Mouse (Mus musculus): ENCODE data around the gene Mapk13.
A peak's percentile ranks its signal among the peaks of the same experiment; 100 is the strongest.

The Mapk13 gene

GRCm38 (mm10) chr17:28769121-28769874 lies at the start of gene Mapk13:
Gene Mapk13 (plus strand): TSS chr17:28769297.
- DNase-seq (ENCODE audit: low read depth, low spot score), result peak; percentile 45

DNA sequence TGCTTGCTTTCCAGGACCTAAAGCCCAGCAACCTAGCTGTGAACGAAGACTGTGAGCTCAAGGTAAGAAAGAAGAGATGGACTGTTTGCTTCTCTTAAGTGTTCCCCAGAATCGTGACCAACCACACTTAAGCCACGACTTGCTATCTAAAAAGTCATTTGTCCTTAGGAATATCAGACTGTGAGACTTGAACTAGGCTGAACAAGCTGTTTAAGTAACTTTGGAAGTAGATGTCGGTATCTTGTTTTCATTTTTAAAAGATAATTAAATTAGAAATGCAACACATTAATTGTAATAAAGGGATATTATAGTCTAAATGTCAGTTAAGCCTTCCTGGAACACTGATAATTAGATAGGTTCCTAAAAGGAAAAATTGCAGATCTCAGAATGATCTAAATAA lies 43.3 kb upstream of the Mapk13 start, which contains the start of gene AC170998.1:
AC170998.1 (plus strand) TSS at position 301 of the 400 bp plus-strand sequence.
- no peak for DNase-seq (ENCODE audit: low read depth, low spot score)

GRCm38 (mm10) chr17:28727511-28727910 lies 41.6 kb upstream of the Mapk13 start:
- DNase-seq (ENCODE audit: low read depth, low spot score), result peak; percentile 26

- DNase-seq (ENCODE audit: low read depth, low spot score), result no peak
These were observed 33.6 kb upstream of the Mapk13 start for GRCm38 (mm10) chr17:28735317-28736105.

DNA sequence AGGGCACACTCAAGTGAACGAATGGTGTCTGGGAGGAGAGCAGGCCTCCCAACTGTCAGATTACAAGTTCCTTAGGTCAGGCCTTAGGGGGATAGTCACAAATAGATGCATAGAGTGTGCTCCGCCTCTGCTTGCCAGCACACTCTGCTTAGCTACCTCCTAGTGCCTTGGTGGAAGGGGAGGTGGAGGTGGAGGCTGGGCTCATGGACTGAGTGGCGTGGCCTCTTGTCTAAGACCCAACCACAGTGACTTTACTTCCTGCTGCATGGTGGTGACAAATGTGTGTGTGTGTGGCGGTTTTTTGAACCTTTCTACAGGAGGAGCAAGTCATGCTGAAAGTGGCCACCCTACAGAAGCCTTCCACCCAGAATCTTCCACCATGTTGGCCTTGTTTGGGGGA lies 32.6 kb upstream of the Mapk13 start:
- no peak for DNase-seq (ENCODE audit: low read depth, low spot score)

- no peak for DNase-seq (ENCODE audit: low read depth, low spot score)
These were observed 31.1 kb upstream of the Mapk13 start for GRCm38 (mm10) chr17:28737973-28738372.

GRCm38 (mm10) chr17:28739244-28739643 lies 29.9 kb upstream of the Mapk13 start:
- no peak for DNase-seq (ENCODE audit: low read depth, low spot score)

GRCm38 (mm10) chr17:28743145-28743866 lies 25.8 kb upstream of the Mapk13 start:
- DNase-seq (ENCODE audit: low read depth, low spot score), result no peak

DNA sequence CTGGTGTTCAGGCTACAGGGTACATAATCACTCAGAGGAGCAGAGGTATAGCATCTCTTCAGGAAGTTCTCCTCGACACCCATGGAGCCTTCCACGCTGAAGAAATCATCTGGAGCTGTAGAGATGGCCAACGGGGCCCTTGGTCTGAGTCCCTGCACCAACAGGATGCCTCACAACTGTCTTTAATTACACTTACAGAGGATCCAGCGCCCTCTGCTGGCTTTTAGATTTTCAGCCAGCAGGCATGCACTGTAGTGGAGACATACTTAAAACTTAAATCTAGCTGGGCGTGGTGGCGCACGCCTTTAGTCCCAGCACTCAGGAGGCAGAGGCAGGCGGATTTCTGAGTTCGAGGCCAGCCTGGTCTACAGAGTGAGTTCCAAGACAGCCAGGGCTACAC lies 25.2 kb upstream of the Mapk13 start:
- DNase-seq (ENCODE audit: low read depth, low spot score), result peak; percentile 87

DNA sequence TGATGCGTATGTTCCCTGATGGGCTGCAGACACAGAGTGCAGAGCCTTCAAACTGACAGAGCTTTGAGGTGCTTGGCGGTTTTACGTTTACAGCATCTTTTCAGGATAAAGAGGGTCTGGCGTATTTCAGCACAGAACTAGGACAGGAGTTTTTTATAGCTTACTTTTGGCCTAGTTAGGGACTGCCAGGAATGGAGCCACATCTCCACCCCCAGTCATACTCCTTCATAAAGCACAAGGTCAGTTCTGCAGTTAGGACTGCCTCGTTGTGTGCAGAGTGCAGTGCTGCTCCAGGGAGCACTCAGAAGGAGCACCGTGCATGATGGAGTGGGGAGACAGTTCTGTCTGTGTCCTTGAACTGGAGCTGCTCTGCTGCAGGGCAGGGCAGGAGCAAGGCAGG lies 23.3 kb upstream of the Mapk13 start:
- no peak for DNase-seq (ENCODE audit: low read depth, low spot score)

DNA sequence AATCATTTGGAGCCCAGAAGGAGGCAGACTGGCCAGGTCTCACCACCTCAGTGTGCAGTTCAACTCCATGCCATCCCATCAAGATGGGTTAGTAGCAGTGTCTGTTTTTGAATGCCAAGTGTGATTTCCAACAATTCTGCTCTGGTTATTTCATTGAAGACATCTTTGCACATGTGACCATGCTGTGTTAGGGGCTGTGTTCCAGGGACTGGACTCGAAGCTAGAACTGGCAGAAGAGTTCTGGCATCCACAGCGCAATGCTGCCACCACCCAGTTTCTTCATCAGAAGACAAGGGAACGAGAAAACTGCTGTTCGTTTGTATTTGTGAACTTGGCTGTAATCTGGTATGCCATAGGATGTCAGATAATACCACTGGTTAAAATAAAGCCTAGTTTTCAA lies 21.1 kb upstream of the Mapk13 start:
- no peak for DNase-seq (ENCODE audit: low read depth, low spot score)

- DNase-seq (ENCODE audit: low read depth, low spot score), result no peak
These were observed 18.5 kb upstream of the Mapk13 start for GRCm38 (mm10) chr17:28750580-28750979.

DNA sequence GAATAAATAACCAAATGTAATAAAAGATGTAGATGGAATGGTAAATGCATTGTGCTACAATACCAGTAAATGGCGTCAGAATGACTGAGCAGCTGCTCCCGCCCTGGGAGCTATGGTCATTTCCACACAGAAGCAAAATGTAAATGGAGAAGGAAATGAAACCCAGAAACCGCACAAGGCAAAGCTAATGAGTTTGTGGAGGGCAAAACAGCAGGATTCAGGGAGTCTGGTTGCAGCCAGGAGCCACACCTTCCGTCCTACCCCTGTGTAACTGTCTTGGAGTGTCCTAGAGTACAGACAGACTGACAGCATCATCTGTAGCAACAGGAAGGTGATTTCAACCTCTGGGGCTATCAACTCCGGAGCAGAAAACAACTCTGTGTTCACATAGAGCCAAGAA lies 12.7 kb upstream of the Mapk13 start:
- DNase-seq (ENCODE audit: low read depth, low spot score), result peak; percentile 27

DNA sequence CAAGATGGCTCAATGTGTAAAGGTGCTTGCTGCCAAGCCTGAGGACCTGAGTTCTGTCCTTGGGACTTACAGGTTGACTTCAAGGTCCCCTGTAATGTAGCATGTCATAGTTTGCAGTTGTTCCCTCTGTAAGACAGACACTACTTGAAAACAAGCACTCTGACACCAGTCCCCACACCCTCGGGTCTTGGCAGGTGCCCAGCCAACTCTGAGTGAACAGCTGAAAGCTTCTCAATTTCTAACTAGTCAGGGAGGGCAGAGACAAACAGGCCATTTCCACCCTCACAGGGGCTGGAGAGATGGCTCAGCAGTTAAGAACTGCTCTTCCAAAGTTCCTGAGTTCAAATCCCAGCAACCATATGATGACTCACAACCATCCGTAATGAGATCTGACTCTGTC lies 11.6 kb upstream of the Mapk13 start:
- no peak for DNase-seq (ENCODE audit: low read depth, low spot score)

- no peak for DNase-seq (ENCODE audit: low read depth, low spot score)
These were observed 8.3 kb upstream of the Mapk13 start for GRCm38 (mm10) chr17:28760736-28761312.

DNA sequence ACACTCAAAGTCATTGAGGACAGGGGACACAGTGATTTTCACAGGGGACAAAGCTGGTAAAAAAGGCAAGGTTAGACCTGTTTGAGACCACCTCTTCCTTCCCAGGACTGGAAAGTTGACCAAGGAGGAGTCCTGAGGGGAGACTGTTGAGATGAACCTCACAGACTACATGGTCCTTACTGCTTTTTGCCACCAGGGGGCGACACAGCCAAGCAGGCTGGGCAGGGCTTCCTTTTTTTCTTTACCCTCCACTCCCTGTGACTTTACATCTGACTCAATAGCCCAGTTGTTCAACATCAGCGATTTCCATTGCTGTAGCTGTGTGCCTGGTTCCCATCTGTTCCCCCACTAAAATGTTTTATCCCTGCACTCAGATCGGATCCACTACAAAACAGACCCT lies 7.2 kb upstream of the Mapk13 start:
- DNase-seq (ENCODE audit: low read depth, low spot score), result peak; percentile 85

GRCm38 (mm10) chr17:28766203-28766602 lies 2.9 kb upstream of the Mapk13 start:
- DNase-seq (ENCODE audit: low read depth, low spot score), result no peak

DNA sequence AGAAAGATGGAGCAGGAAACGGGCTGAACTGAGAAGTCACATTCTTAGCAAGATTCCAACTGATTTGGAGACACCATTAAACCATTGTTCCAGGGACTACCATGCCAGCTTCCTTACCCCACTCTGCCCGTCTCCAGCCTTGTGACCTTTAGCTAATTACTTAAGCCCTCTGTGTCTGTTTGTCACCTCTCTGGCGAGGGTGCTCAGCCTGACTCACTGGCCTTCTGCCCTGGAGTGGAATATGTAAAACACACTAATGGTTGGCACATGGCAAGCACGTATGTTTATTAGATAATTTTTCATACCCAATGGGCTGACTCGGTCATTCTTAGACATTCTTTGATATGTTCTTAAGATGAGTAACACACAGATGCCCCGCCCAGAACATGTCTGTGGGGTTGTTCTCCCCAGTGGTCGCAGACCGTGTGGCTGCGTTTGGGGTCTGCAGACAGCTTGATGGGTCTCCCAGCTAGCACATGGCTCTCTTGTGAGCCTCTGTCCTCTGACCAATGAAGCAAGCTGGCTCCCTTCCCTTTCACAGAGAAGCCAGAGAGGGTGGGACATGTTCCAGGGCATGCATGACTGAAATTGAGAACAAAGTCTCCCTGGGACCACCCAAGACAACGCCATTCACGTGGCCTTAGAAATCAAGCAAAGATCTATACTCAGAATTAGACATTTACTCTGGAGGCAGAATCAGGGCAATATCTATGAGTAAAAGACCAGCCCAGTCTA lies 2.1 kb upstream of the Mapk13 start:
- DNase-seq (ENCODE audit: low read depth, low spot score), result no peak

- DNase-seq (ENCODE audit: low read depth, low spot score), result no peak
These were observed 851 bp downstream of the Mapk13 start for GRCm38 (mm10) chr17:28769875-28770421.

GRCm38 (mm10) chr17:28771289-28771688 lies 2.2 kb downstream of the Mapk13 start:
- DNase-seq (ENCODE audit: low read depth, low spot score), result no peak

- peak; percentile 79 for DNase-seq (ENCODE audit: low read depth, low spot score)
These were observed 5.2 kb downstream of the Mapk13 start for GRCm38 (mm10) chr17:28774303-28774702.
